Mouse (Mus musculus) ovary, adult 18-20 months (tissue): ENCODE measurements around the gene Plscr1.

Source experiments
- DNase-seq: peaks from one replicate; pipeline ENCODE4 v3.0.0; 2022; ENCODE audit warnings: low spot score, mixed read lengths

The Plscr1 gene

GRCm38 (mm10) chr9:92305620-92306220 is 56.2 kb downstream of the Plscr1 start:
- no peak for DNase-seq

GRCm38 (mm10) chr9:92309077-92309476 is 59.5 kb downstream of the Plscr1 start, which contains the start of gene 1700057G04Rik:
Gene 1700057G04Rik, plus strand, starts transcription at chr9:92309377.
- DNase-seq = no peak

- no peak for DNase-seq
These were observed 67.2 kb downstream of the Plscr1 start for GRCm38 (mm10) chr9:92316791-92317190.
